Mouse (Mus musculus) layer of hippocampus, adult 8-10 months (tissue): ENCODE measurements around the gene Dock9. TPM values are rescaled to one million over a fixed set of nuclear protein-coding genes. Genes with fewer than 3 reads are reported as not detected.
"Not testable (repeated sequence)": the region's sequence is repeated elsewhere in the genome, so short reads cannot be mapped to it uniquely, and the experiment has no call there.

Experiments
- DNase-seq, 2 experiments: peaks; one replicate each; pipeline ENCODE4 v3.0.0; 2022; ENCODE audit warnings: low spot score in 2 of 2
- total RNA-seq, 4 experiments: library from RNA; stranded (reverse); gene quantifications; 2 replicates each; pipeline ENCODE4 v1.2.4; 2022

Gene Dock9
- total RNA-seq, 4 experiments from 2014 or later, result 179 to 210 (median 198) TPM

- no peak for DNase-seq
Observed at GRCm38 (mm10) chr14:121706482-121706901, 91.1 kb downstream of the Dock9 start.

DNA sequence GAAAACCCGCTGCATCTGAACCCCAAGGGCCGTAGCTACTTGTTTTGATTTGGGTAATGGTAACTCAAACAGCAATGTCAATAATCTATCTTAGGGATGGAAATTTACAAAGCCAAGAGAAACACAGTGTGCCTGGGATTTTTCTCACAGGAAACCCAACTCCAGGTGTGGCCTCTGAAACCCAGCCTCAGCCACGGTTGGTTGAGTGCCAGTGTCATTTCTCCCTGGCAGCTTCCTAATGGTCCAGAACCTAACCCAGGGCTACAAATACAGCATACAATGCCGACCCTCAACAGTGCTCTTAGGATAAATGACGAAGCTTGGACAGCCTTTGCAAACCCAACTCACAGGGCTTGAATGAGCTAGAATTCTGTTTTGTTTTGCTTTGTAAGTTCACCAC, 92.0 kb downstream of the Dock9 start:
- no peak for DNase-seq

DNA sequence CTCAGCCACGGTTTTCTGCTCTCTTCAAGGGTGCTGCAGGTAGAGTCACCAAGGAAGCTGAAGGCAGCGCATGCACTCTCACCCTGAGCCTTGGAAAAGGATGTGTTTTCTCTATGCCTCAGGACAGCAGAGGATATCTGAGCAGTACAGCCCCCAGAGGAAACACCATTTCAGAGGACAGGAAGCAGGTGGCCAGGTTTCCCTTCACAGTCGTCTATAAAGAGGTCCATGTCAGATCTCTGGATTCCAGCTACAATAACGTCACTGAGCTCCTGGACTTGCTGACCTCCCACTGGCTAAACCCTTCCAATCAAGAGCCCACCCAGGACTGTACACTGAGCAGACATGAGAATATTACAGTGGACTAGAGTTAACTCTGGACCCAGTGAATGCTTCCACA, 95.1 kb downstream of the Dock9 start:
- DNase-seq, result no peak

DNA sequence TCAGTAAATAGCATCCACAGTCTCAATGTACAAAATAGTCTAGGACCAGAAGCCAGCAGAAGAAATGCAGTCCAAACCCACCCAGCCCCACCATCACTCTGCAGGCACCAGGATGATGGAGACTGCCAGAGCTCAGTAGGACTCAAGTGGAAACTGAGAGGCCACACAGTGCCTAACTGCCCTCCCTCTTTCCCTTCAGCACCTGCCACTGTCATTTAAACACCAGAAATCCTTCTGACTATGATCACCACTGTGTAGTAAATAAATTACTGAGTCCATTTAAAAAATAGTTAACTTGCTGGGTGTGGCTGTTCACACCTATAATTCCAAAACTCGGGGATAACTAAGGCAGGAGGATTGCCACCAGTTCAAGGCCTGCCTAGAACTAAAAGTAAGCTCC, 97.6 kb downstream of the Dock9 start:
- no peak for DNase-seq

DNA sequence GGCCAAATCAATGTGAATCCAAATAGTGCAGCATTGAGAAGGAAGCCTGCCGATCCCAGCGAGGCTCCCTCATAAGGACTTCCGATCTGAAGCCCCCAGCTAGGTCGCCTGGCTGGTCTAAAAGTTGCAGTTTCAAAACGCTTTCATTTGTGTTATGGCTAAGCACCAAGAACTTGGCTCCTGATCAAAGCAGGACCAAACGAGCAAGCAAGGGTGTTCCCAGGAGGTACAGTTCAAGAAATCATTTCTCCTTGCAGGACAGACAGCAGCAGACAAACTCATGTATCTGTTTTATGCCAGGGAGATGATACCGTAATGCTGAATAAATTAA, 99.1 kb downstream of the Dock9 start:
- DNase-seq, result no peak

GRCm38 (mm10) chr14:121697709-121698619, 99.7 kb downstream of the Dock9 start:
- peak; percentile 56 to 68 for DNase-seq

DNA sequence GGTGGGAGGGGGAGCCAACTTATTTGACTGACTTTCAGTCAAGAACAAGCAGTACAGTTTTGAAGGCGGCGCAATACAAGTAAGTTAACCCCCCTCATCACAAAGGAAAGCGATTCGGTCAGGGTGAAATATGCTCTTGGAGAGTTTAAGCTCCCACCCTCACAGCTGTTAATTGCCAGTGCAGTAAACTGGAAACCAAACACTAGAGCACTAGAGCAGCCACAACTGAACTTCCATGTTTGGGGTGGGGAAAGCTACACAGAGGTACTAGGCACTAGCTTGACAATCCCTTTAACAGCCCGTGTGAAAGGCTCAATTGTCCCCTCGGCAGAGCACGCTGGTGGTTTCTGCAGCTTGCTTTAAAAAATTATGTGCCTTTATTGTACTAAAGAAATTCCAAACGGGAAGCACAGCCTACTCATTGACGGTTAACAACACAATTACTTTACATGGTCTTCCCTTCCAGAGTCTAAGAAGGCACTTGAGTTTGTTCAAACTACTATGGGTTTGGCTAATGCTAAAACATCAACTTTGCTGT, 100.4 kb downstream of the Dock9 start:
- no peak for DNase-seq

GRCm38 (mm10) chr14:121696429-121697118, 101.1 kb downstream of the Dock9 start:
- no peak for DNase-seq

DNA sequence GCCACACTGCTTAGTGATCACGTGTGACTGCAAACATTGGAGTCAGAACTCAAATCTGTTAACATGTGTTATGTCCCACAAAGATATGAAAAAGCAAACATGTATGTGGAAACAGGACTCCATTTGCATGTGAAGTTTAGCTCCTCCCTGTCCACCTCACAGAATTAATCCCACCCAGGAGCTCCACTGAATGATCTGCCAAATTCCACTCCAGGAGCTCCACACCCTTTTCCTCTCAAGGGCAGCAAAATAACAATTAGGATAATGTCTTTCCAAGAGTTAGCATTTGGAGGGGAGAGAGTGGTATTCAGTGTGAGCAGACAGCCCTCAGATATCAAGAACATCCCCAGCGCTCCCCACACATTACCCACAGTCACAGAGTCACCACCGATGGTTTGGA, 102.9 kb downstream of the Dock9 start:
- DNase-seq, result no peak

GRCm38 (mm10) chr14:121693991-121694594, 103.5 kb downstream of the Dock9 start:
- no peak for DNase-seq

DNA sequence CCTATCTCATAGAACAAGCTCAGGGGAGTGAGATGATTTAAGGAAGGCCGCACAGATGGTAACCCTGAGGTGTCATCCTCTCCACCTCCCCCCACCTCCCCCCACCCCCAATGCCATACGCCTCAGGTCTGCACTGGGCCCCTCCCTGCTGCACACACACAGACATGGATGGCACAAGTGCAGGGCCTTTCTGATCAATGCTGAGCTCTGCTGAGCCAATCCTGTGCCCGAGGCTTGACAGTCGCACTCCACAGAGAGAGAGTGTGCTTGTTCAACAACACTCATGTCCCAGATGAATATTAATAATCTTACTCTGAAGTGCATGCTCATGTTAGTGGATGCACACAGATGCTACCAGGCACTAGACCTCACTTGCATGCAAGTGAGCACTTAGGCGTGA, 108.0 kb downstream of the Dock9 start:
- not testable (repeated sequence) for DNase-seq

- no peak for DNase-seq
Observed at GRCm38 (mm10) chr14:121688175-121688574, 109.5 kb downstream of the Dock9 start.

DNA sequence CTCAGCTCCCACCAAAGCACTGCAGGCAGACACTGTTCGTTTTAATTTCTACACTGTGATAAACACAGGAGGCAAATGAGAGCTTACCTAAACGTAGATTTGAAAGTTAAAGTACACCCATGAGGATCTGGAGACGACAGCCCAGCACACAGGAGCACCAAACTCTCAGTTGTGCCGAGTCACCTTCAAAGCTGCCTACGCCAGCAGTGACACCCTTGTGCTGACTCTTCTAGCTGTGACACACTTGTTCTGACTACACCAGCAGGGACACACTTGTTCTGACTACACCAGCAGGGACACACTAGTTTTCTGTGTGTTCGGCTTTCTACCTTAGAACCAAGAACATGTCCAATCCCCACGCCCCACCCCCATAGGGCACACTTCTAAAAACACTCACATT, 110.4 kb downstream of the Dock9 start:
- no peak for DNase-seq

DNA sequence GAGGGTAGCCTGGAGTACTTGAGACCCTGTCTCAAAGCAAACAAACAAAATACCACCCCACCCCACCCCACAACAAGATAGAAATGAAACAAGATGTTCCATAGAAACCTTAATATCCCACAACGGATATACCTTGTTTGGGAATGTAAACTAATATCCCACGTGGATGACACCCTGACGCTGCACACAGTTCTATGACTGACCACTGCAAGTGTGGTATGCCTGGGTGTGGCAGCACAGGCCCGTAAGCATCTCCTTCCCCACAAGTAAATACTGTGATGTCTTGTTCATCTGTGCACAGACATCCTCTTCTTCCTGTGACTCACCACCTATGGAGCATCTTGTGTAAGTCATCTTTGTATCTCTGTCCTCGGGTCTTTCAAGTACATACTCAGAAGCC, 118.7 kb downstream of the Dock9 start:
- no peak for DNase-seq

GRCm38 (mm10) chr14:121678445-121678844, 119.2 kb downstream of the Dock9 start:
- DNase-seq, result no peak

DNA sequence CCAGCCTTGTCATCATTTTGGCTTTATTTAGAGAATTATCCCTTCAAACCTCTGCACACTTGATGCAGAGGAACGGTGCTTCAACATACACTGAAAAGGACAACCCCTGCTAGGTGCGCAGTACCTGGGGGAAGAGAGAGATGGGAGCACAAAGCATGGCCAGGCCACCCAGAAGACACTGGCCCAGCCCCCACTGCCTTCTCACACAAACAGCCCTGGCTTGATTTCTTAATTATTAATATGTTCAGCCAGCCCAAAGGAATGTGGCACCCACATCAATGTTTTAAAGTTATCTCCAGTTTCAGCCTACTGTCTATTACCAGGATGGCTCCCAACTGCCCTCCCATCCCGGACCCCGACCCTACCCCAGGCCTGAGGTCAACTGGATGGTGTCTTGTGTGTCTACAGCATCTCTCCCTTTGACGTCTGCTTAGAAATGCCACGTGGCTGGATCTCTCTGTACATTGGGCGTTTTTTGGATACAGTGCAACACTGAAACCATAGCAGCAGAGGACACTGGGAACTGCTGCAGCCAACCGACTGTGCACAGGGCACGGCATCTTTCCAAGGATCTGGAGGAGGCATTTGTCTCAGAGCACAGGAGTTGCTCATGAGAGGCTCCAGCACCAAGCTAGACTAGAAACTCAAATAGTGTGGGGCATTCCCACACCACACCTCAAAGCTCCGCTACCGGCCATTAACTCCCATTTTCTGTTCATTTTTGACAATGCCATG, 120.9 kb downstream of the Dock9 start:
- DNase-seq, result peak in 1 of 2 experiments; percentile 47

DNA sequence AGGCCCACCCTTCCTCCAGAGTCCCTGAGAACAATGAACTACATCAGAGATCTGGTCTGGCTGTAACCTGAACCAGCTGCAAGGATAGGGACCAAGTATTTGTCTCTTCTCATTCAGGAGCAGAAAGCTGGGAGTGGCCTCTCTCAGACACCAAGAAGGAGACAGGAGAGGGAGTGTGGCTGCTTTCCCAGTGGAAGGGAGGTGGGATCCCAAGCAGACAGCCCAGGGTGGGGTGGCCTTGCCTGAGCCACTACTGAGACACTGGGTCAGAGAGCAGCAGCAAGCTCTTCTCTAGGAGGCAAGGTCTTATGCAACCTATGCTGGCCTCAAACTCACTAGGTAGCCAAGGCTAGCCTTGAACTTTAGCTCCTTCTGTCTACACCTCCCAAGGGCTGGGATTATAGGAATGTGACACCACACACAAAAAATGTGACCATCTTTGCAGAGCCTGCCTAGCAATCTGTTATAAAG, 121.5 kb downstream of the Dock9 start:
- no peak for DNase-seq

DNA sequence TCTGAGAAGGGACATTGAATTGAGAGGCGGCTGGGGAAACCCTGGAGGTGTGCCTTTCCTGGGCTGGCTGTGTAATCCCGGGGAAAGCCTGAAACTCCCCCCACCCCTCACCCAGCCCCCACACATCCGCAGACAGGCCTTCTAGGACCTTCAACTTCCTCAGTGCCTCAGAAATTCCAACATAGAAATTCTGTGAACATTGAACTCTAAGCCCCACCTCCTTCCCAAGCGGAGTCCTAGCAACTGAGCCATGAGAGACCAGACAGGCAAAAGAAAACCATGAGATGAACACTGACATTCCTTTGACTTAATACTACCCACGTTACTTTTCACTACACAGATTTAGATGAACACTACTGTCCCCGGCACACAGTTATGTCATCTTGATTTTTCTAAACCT, 122.1 kb downstream of the Dock9 start:
- no peak for DNase-seq

DNA sequence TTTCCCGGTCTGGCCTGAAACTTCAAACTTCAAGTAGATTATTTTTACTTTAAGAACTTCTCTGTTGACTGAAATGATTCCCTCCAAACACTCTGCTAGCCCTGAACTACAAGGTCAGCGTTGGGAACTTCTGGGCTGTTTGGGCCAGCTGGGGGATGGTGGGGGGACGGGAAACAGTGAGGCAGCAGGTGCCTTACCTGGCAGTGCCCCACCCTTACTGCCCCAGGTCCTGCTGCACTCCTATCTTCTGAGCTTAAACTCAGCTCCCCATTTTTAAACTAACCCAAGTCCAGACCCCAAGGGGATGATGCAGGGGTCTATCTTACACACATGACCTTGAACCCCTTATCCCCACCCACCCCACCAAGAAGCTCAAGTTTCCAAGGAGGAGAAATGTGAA, 122.5 kb downstream of the Dock9 start:
- no peak for DNase-seq

- no peak for DNase-seq
Observed at GRCm38 (mm10) chr14:121670016-121670415, 127.6 kb downstream of the Dock9 start.

- DNase-seq, result no peak
Observed at GRCm38 (mm10) chr14:121666641-121667274, 130.9 kb downstream of the Dock9 start.
